Comparison of ENCODE assay signal across 15 mouse cellular contexts in the genomic region with DNA sequence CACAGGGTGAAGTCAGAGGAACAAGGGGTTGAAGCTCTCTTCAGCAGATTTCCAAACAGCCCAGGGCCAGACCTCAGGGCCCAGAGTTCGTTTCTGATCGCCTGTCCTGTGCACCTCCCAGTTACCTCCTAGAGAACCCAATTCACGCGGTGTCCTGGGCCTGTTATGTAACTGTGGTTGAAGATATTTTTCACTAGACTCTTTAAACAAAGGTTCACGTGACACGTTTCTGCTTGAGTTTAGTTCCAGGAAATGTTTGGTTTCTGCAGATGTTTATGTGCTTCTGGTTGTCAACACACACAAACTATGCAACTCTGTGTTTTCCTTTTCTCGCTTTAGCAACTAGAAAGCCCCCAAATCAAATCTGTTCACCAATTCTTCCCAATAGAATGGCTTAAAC.
DNase-seq lines count a peak whose midpoint lies in the region; ATAC-seq and TF ChIP-seq lines count a peak whose summit lies in the region.
"Had no signal": no experiment of that assay in that cellular context is flagged by ENCODE, and none has a peak within 500 bp of the region (broad histone marks: within the 10 kb centered on the region; RNA-seq: fewer than 3 reads in every experiment).

No protein-coding gene starts in this region.

- peak; percentile 75 for ATAC-seq in lung, postnatal 0 days
- ATAC-seq in inflammation-experienced regulatory T-cells, adult 6 months, result peak; percentile 70
- ATAC-seq in midbrain, embryonic 16.5 days, result no peak
- no peak for ATAC-seq in intestine, postnatal 0 days
- ATAC-seq: Patski had no signal

- intact Hi-C loops in heart, adult 2 months (cut with DNase I), result no loop called here
- intact Hi-C loops in heart, postnatal 10 days (cut with DNase I), result no loop called here

- 47% methylated on average over 7 of the region's 7 CpGs for WGBS in heart, adult 2 months
- WGBS in lung, postnatal 0 days, result 42% methylated on average over 7 of the region's 7 CpGs
- WGBS in midbrain, embryonic 16.5 days, result 89% methylated on average over 7 of the region's 7 CpGs
- 69% methylated on average over 7 of the region's 7 CpGs for WGBS in intestine, postnatal 0 days

- H3K4me1 ChIP-seq in heart, adult 2 months (ENCODE audit: control insufficient read depth, insufficient read depth, low read length), result peaks cover 23% of the 10 kb centered on the region
- no peaks in the 10 kb centered on the region for H3K4me1 ChIP-seq in lung, postnatal 0 days (ENCODE audit: insufficient read depth, low read depth, low read length)
- H3K4me1 ChIP-seq in midbrain, embryonic 16.5 days (ENCODE audit: control insufficient read depth, insufficient read depth, low read length), result no peaks in the 10 kb centered on the region
- H3K4me1 ChIP-seq in intestine, postnatal 0 days (replicated peaks; ENCODE audit: control insufficient read depth, insufficient read depth, low read length), result 0 out of 2 replicates have a peak, but pooled peaks cover 4% of the 10 kb centered on the region
- H3K4me1 ChIP-seq: limb, embryonic 15.5 days had no signal

- no peak overlapping the region for H3K4me3 ChIP-seq in heart, adult 2 months
- no peak overlapping the region for H3K4me3 ChIP-seq in lung, postnatal 0 days (ENCODE audit: low read depth, low read length)
- H3K4me3 ChIP-seq in midbrain, embryonic 16.5 days (ENCODE audit: low read depth, low read length), result no peak overlapping the region
- no peak overlapping the region for H3K4me3 ChIP-seq in intestine, postnatal 0 days (ENCODE audit: low read depth, low read length)
- H3K4me3 ChIP-seq: heart, embryonic 10.5 days; limb, embryonic 15.5 days had no signal

- H3K27me3 ChIP-seq in heart, adult 2 months (ENCODE audit: control insufficient read depth, insufficient read depth, low read length), result no peaks in the 10 kb centered on the region
- H3K27me3 ChIP-seq in lung, postnatal 0 days (replicated peaks; ENCODE audit: insufficient read depth, low read length), result no peaks in the 10 kb centered on the region
- no peaks in the 10 kb centered on the region for H3K27me3 ChIP-seq in midbrain, embryonic 16.5 days (ENCODE audit: control insufficient read depth, insufficient read depth, low read depth, low read length)
- no peaks in the 10 kb centered on the region for H3K27me3 ChIP-seq in intestine, postnatal 0 days (replicated peaks; ENCODE audit: control insufficient read depth, insufficient read depth, low read length)
- H3K27me3 ChIP-seq: Patski had no signal

- peaks cover 13% of the 10 kb centered on the region for H3K79me2 ChIP-seq in heart, adult 2 months (replicated peaks; ENCODE audit: control insufficient read depth, insufficient read depth, low read length)

- H3K9me3 ChIP-seq in lung, postnatal 0 days (ENCODE audit: low read length), result no peaks in the 10 kb centered on the region
- no peaks in the 10 kb centered on the region for H3K9me3 ChIP-seq in midbrain, embryonic 16.5 days (replicated peaks; ENCODE audit: control insufficient read depth, low read length, poor library complexity, severe bottlenecking)
- H3K9me3 ChIP-seq in intestine, postnatal 0 days (ENCODE audit: control insufficient read depth), result no peaks in the 10 kb centered on the region
- H3K9me3 ChIP-seq: heart, embryonic 10.5 days; limb, embryonic 15.5 days had no signal

- DNase-seq in heart, adult 2 months, result no peak
- DNase-seq in heart, postnatal 10 days, result no peak
- DNase-seq in lung, postnatal 0 days (ENCODE audit: low spot score), result peak; percentile 74
- no peak for DNase-seq in lung, postnatal 14 days
- peak; percentile 75 for DNase-seq in T-cell, adult 2 months (ENCODE audit: low spot score)
- DNase-seq: cerebellum, adult 9-11 months; forebrain, postnatal 0 days; gastrocnemius, postnatal 14 days; lung, embryonic 14.5 days had no signal

- H3K4me2 ChIP-seq in lung, postnatal 0 days (replicated peaks; ENCODE audit: low read depth, low read length), result no peak overlapping the region
- no peak overlapping the region for H3K4me2 ChIP-seq in midbrain, embryonic 16.5 days (ENCODE audit: low read length)
- no peak overlapping the region for H3K4me2 ChIP-seq in intestine, postnatal 0 days (replicated peaks; ENCODE audit: low read depth)
- H3K4me2 ChIP-seq: limb, embryonic 15.5 days; lung, embryonic 14.5 days had no signal

- H3K9ac ChIP-seq in heart, adult 2 months (ENCODE audit: low read depth, low read length), result no peak overlapping the region
- no peak overlapping the region for H3K9ac ChIP-seq in lung, postnatal 0 days (replicated peaks; ENCODE audit: low read depth)
- H3K9ac ChIP-seq in midbrain, embryonic 16.5 days (ENCODE audit: low read depth, low read length), result no peak overlapping the region
- no peak overlapping the region for H3K9ac ChIP-seq in intestine, postnatal 0 days (ENCODE audit: low read depth, low read length)
- H3K9ac ChIP-seq: forebrain, postnatal 0 days; limb, embryonic 15.5 days; lung, embryonic 14.5 days had no signal

- no peak for TF ChIP-seq CTCF in heart, adult 2 months (IDR thresholded peaks at IDR 0.05)
- TF ChIP-seq CTCF in lung, postnatal 0 days (IDR thresholded peaks at IDR 0.05), result no peak
- TF ChIP-seq CTCF in intestine, postnatal 0 days (IDR thresholded peaks at IDR 0.05; ENCODE audit: low read depth), result no peak

- TF ChIP-seq POLR2A in heart, adult 2 months (IDR thresholded peaks at IDR 0.05; ENCODE audit: insufficient read depth, low read depth, low read length), result no peak

- H3K36me3 ChIP-seq in heart, adult 2 months (ENCODE audit: control insufficient read depth, insufficient read depth, low read length), result peaks cover 55% of the 10 kb centered on the region
- H3K36me3 ChIP-seq in lung, postnatal 0 days (ENCODE audit: insufficient read depth, low read length), result no peaks in the 10 kb centered on the region
- no peaks in the 10 kb centered on the region for H3K36me3 ChIP-seq in midbrain, embryonic 16.5 days (ENCODE audit: control insufficient read depth, insufficient read depth, low read length)
- no peaks in the 10 kb centered on the region for H3K36me3 ChIP-seq in intestine, postnatal 0 days (ENCODE audit: control insufficient read depth, insufficient read depth)
- H3K36me3 ChIP-seq: heart, embryonic 10.5 days; limb, embryonic 15.5 days had no signal

- no peak for TF ChIP-seq EP300 in heart, adult 2 months (IDR thresholded peaks at IDR 0.05; ENCODE audit: insufficient read depth, low read depth, low read length)
- TF ChIP-seq EP300 in lung, postnatal 0 days (IDR thresholded peaks at IDR 0.05), result peak; percentile 50

- peak overlapping the region; percentile 38 for H3K27ac ChIP-seq in heart, adult 2 months
- no peak overlapping the region for H3K27ac ChIP-seq in lung, postnatal 0 days (ENCODE audit: low read length)
- no peak overlapping the region for H3K27ac ChIP-seq in midbrain, embryonic 16.5 days (ENCODE audit: low read length)
- H3K27ac ChIP-seq in intestine, postnatal 0 days (ENCODE audit: low read depth, low read length), result no peak overlapping the region
- H3K27ac ChIP-seq: heart, embryonic 10.5 days; limb, embryonic 15.5 days had no signal

Comparison
In these comparisons a context has a peak if more than half of its experiments do, and no peak if none do; other contexts are left out.
1. DNase-seq: peak in lung, postnatal 0 days (single experiment) and T-cell, adult 2 months (single experiment); none in heart, adult 2 months (0 of 2), heart, postnatal 10 days (0 of 2) and lung, postnatal 14 days (single experiment).
2. ATAC-seq: peak in lung, postnatal 0 days (single experiment) and inflammation-experienced regulatory T-cells, adult 6 months (single experiment); none in midbrain, embryonic 16.5 days (single experiment) and intestine, postnatal 0 days (single experiment).